Mouse (Mus musculus): ENCODE measurements around the gene Gmpr.

- TF ChIP-seq GATA1 (IDR thresholded peaks at IDR 0.05; ENCODE audit: borderline replicate concordance, low read length) (no peak), FLI1 (IDR thresholded peaks at IDR 0.05; ENCODE audit: low read length) (no peak)
These were observed 7.3 kb upstream of the Gmpr start for GRCm38 (mm10) chr13:45499906-45500305.
